Mouse (Mus musculus) adrenal gland, adult 2 months (tissue): ENCODE results near the gene Pus10. TPM values are rescaled to one million over a fixed set of nuclear protein-coding genes. Genes with fewer than 3 reads are reported as not detected.

ENCODE experiments used
- DNase-seq: peaks from one replicate; pipeline ENCODE4 v3.0.0; 2021
- polyA plus RNA-seq: library from polyadenylated mRNA; depleted of rRNA; stranded (reverse); fragments of >200 nt; gene quantifications from 2 replicates; pipeline ENCODE4 v1.2.3, GENCODE M21; 2012
- total RNA-seq, 2 experiments: library from RNA; stranded (reverse); gene quantifications; 2 replicates each; pipeline ENCODE4 v1.2.3; 2021

Pus10 gene
- total and polyA plus RNA-seq, 3 experiments = 0.71 to 22.3 (median 18.0) TPM

- DNase-seq = no peak
Measured at GRCm38 (mm10) chr11:23695847-23696246, 30.4 kb downstream of the Pus10 start.

GRCm38 (mm10) chr11:23698526-23698925 lies 33.1 kb downstream of the Pus10 start:
- no peak for DNase-seq

GRCm38 (mm10) chr11:23699414-23700095 lies 34.1 kb downstream of the Pus10 start:
- DNase-seq = no peak

- no peak for DNase-seq
Measured at GRCm38 (mm10) chr11:23701831-23702230, 36.4 kb downstream of the Pus10 start.

GRCm38 (mm10) chr11:23704604-23705294 lies 39.3 kb downstream of the Pus10 start:
- DNase-seq = no peak

- no peak for DNase-seq
Measured at GRCm38 (mm10) chr11:23712299-23712698, 46.8 kb downstream of the Pus10 start.

GRCm38 (mm10) chr11:23718856-23719255 lies 53.4 kb downstream of the Pus10 start:
- no peak for DNase-seq

DNA sequence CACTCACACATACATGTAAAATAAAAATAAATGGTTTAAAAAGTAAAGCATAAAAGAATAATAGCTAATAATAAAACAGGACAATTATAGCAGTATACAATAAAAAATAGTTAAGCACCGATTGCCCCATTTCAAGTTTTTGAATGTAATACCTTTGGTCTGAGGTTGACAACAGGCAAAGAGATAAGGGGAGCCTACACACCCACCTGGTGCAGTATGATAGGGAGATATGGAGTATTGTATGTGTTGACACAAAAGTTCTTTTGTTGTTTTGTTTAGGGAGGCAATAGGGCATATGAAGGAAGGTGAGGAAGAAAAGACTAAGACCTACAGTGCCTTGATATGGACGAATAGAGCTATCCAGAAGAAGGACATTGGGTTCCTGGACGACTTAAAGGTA lies 54.4 kb downstream of the Pus10 start:
- DNase-seq = no peak

DNA sequence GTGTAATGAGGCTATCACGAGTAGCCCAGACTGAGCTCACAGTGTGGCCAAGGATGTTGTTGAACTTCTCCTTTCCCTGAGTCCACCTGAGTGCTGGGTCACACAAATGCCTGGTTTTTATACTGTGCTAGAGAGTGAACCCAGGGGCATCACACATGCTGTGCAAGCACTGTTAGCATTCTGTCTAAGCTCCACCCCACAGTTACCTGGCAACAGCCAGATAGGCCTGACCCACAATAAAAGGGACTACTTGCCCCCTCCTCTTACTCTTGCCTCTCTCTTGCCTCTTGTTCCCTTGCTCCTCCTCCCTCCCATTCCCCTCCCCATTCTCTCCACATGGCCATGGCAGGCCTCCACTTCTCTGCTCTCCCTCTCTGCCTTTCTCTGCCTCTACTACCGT lies 56.9 kb downstream of the Pus10 start:
- no peak for DNase-seq

GRCm38 (mm10) chr11:23725850-23726249 lies 60.4 kb downstream of the Pus10 start:
- no peak for DNase-seq

GRCm38 (mm10) chr11:23726441-23726840 lies 61.0 kb downstream of the Pus10 start:
- no peak for DNase-seq

GRCm38 (mm10) chr11:23728186-23728585 lies 62.7 kb downstream of the Pus10 start:
- no peak for DNase-seq

DNA sequence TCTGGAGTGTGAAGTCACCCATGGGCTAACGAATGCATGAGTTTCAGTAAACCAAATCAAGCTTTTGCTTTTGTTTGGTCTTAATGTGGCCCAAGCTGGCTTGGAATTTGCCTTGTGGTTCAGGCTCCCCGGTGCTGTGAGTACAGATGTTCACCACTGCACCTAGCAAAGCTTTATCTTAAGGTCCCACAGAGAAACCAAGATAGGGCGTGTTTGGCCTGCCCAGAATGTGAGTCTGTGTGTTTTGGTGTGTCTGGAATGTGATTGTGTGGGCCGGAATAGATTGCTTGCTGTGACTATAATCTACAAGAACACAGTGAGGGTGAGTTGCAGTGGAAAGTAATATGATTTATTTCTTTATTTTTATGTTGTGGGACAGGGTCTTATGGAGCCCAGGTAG lies 64.6 kb downstream of the Pus10 start:
- no peak for DNase-seq

- no peak for DNase-seq
Measured at GRCm38 (mm10) chr11:23732840-23733239, 67.4 kb downstream of the Pus10 start.

- DNase-seq = no peak
Measured at GRCm38 (mm10) chr11:23734749-23735286, 69.3 kb downstream of the Pus10 start.

DNA sequence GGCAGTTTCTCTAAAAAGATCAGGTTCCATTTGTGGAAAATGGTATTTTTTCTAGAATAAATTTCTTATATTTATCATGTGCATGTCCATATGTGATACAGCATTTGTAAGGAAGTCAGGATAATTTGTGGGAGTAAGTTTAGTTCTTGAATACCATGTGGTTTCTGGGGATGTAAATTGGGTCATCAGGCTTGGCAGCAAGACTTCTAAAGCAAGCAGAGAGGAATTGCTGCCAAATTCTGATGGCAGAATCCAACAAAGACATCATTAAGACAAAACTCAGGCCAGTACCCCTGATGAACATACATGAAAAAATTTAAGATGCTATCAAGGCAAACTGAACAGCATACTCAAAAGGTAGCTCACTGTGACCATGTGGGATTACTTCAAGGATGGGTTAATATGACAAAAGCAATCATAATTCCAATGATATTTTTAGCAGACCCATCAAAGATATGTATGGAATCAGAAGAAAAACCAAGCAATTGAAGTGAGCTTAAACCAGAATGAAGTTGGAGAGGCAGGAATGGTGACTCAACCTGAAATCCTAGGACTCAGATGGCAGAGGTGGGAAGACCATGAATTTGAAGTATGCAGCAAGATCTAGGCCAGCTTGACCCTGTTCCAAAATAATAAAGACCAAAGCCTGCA lies 70.5 kb downstream of the Pus10 start:
- DNase-seq = no peak

GRCm38 (mm10) chr11:23740895-23741294 lies 75.4 kb downstream of the Pus10 start:
- DNase-seq = no peak

GRCm38 (mm10) chr11:23741386-23741785 lies 75.9 kb downstream of the Pus10 start:
- DNase-seq = no peak

GRCm38 (mm10) chr11:23744352-23744751 lies 78.9 kb downstream of the Pus10 start:
- DNase-seq = no peak

GRCm38 (mm10) chr11:23746102-23746501 lies 80.6 kb downstream of the Pus10 start:
- DNase-seq = no peak

DNA sequence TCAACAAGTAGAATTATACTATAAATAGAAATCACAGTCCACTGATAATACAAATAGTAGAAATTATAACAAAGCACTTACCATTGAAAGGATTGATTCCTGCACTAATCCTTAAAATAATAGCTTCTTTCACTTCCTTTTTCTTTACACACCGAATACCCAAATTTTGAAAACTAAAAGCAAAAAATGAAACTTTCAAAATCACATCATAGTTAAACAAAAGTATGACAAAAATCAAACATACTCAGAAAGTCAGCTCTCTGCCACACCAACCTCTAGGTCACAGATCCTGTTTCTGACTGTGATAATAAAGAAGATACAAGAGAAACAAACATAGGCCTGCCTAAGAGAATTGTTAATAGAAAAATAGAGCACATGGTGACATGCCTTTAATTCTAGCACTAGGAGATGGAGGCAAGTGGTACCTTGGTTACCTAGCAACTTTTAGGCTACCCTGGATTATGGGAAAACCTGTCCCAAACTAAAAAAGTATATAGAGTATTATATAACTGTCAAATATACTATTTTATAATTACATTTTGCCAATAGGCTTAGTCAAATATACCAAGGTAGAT lies 87.7 kb downstream of the Pus10 start:
- no peak for DNase-seq

DNA sequence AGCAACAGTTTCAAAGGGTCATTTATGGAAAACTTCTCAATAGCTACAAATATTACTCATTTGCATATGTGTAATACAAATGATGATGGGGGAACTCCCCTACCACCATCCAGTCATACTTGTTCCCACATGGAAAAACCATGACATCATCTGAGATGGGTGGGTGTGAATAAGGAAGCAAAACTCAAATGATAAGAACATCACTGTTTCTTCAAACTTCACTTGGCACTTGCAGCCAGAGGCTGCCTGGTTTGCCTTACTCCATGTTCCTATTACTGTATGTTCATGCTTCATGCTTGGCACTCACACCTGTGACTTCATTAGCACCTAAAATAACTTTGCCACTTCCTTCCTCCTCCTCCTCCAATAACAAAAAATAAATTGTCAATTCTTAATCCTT lies 88.9 kb downstream of the Pus10 start:
- no peak for DNase-seq

DNA sequence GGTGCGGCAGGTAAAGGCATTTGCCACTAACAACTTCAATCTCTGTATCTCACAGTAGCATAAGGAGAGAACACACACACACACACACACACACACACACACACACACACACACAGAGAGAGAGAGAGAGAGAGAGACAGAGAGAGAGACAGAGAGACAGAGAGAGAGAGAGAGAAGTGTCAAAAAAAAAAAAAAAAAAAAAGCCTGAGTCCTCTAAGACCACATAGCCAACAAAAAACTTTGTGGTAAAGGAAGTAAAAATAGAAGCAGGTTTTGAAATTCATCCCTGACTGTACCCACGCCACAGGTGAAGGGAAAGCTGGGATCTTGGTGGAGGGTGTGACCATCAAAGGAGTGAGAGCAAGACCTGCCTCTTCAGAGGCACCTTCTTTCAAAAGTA lies 92.7 kb downstream of the Pus10 start:
- DNase-seq = no peak
